ENCODE assay signal across 8 mouse cellular contexts in genomic region chr11:116198132-116198531, GRCm38 (mm10). TPM values are rescaled to one million over a fixed set of nuclear protein-coding genes. Genes with fewer than 3 reads are reported as not detected.
DNase-seq lines count a peak whose midpoint lies in the region; ATAC-seq and TF ChIP-seq lines count a peak whose summit lies in the region.

No protein-coding gene starts in this region.

- DNase-seq in lung, adult 2 months, result no peak
- no peak for DNase-seq in lung, postnatal 25 days (ENCODE audit: low spot score)
- no peak for DNase-seq in layer of hippocampus, adult 9-11 months
- DNase-seq in left cerebral cortex, postnatal 4 days, result no peak

- no peaks in the 10 kb centered on the region for H3K27me3 ChIP-seq in embryonic facial prominence, embryonic 13.5 days
- H3K27me3 ChIP-seq in intestine, embryonic 16.5 days (replicated peaks; ENCODE audit: control insufficient read depth, insufficient read depth, low read length), result no peaks in the 10 kb centered on the region
- H3K27me3 ChIP-seq in neural tube, embryonic 14.5 days (ENCODE audit: control insufficient read depth, insufficient read depth, low read length), result no peaks in the 10 kb centered on the region

- peaks cover 16% of the 10 kb centered on the region for H3K4me1 ChIP-seq in lung, adult 2 months (ENCODE audit: control insufficient read depth, insufficient read depth, low read length)
- H3K4me1 ChIP-seq in embryonic facial prominence, embryonic 13.5 days, result peaks cover 9% of the 10 kb centered on the region
- H3K4me1 ChIP-seq in intestine, embryonic 16.5 days (ENCODE audit: control insufficient read depth, insufficient read depth, low read length), result peaks cover 14% of the 10 kb centered on the region; the same call in 1 of the 2 replicates
- H3K4me1 ChIP-seq in neural tube, embryonic 14.5 days (ENCODE audit: control insufficient read depth, insufficient read depth, low read length), result peaks cover 14% of the 10 kb centered on the region

- TF ChIP-seq POLR2A in lung, adult 2 months (IDR thresholded peaks at IDR 0.05; ENCODE audit: borderline replicate concordance, extremely low read depth, low read depth, low read length), result no peak

- peak overlapping the region; percentile 71 for H3K4me2 ChIP-seq in embryonic facial prominence, embryonic 13.5 days
- H3K4me2 ChIP-seq in intestine, embryonic 16.5 days (ENCODE audit: low read depth, low read length), result peak overlapping the region; percentile 61
- H3K4me2 ChIP-seq in neural tube, embryonic 14.5 days (ENCODE audit: low read depth, low read length), result peak overlapping the region; percentile 63

- ATAC-seq in embryonic facial prominence, embryonic 13.5 days (ENCODE audit: insufficient number of reproducible peaks, insufficient read depth, low FRiP score, low TSS enrichment, low read depth), result no peak
- ATAC-seq in intestine, embryonic 16.5 days, result peak; percentile 0; the same call in 1 of the 2 replicates
- ATAC-seq in neural tube, embryonic 14.5 days (ENCODE audit: low read depth), result peak; percentile 8
- no peak for ATAC-seq in activated CD4-positive, CD25-positive, alpha-beta regulatory T cell, adult 4 months

- intact Hi-C loops in left cerebral cortex, postnatal 4 days (cut with DNase I), result no loop called here

- no peaks in the 10 kb centered on the region for H3K9me3 ChIP-seq in embryonic facial prominence, embryonic 13.5 days
- H3K9me3 ChIP-seq in intestine, embryonic 16.5 days (ENCODE audit: control insufficient read depth, low read length), result no peaks in the 10 kb centered on the region
- no peaks in the 10 kb centered on the region for H3K9me3 ChIP-seq in neural tube, embryonic 14.5 days (ENCODE audit: control insufficient read depth, low read length)

- TF ChIP-seq CTCF in lung, adult 2 months (IDR thresholded peaks at IDR 0.05; ENCODE audit: insufficient read depth, low read length), result no peak

- H3K9ac ChIP-seq in embryonic facial prominence, embryonic 13.5 days, result peak overlapping the region; percentile 88
- H3K9ac ChIP-seq in intestine, embryonic 16.5 days (ENCODE audit: low read depth, low read length), result peak overlapping the region; percentile 94
- H3K9ac ChIP-seq in neural tube, embryonic 14.5 days (replicated peaks; ENCODE audit: low read depth, low read length), result peak overlapping the region; percentile 85

- 16% methylated on average over 13 of the region's 13 CpGs for WGBS in lung, adult 2 months
- whole genome bisulfite sequencing in embryonic facial prominence, embryonic 13.5 days, result 24% methylated on average over 13 of the region's 13 CpGs
- 19% methylated on average over 13 of the region's 13 CpGs for WGBS in intestine, embryonic 16.5 days
- WGBS in neural tube, embryonic 14.5 days, result 26% methylated on average over 13 of the region's 13 CpGs

- peaks cover 13% of the 10 kb centered on the region; the same call in 1 of the 2 replicates for H3K36me3 ChIP-seq in embryonic facial prominence, embryonic 13.5 days
- no peaks in the 10 kb centered on the region for H3K36me3 ChIP-seq in intestine, embryonic 16.5 days (ENCODE audit: control insufficient read depth, insufficient read depth, low read length)
- no peaks in the 10 kb centered on the region for H3K36me3 ChIP-seq in neural tube, embryonic 14.5 days (ENCODE audit: control insufficient read depth, insufficient read depth, low read length)

- peak overlapping the region; percentile 87 for H3K4me3 ChIP-seq in lung, adult 2 months (replicated peaks; ENCODE audit: extremely low read depth, low read depth, low read length)
- peak overlapping the region; percentile 76 for H3K4me3 ChIP-seq in embryonic facial prominence, embryonic 13.5 days
- H3K4me3 ChIP-seq in intestine, embryonic 16.5 days (ENCODE audit: low read length), result peak overlapping the region; percentile 78
- H3K4me3 ChIP-seq in neural tube, embryonic 14.5 days (ENCODE audit: low read depth, low read length), result peak overlapping the region; percentile 79

- H3K27ac ChIP-seq in embryonic facial prominence, embryonic 13.5 days, result peak overlapping the region; percentile 93
- H3K27ac ChIP-seq in intestine, embryonic 16.5 days (ENCODE audit: low read length), result peak overlapping the region; percentile 88
- peak overlapping the region; percentile 97 for H3K27ac ChIP-seq in neural tube, embryonic 14.5 days (ENCODE audit: low read depth, low read length)

RNA-seq across cellular contexts. Expression of gene Ten1, which starts 0.5 kb away (rescaled TPM):
- 26.9 and 29.3 TPM in 2 replicates for polyA plus RNA-seq in lung, adult 2 months (2012; rRNA removed)
- 59.7 and 74.1 TPM in 2 replicates for polyA plus RNA-seq in embryonic facial prominence, embryonic 13.5 days (2015; fragmentation: Nextera tagmentation; extraction: Ambion mirVana)
- 106 and 115 TPM in 2 replicates for polyA plus RNA-seq in intestine, embryonic 16.5 days (2015; fragmentation: Nextera tagmentation; extraction: Ambion mirVana)
- 82.0 and 96.1 TPM in 2 replicates for polyA plus RNA-seq in neural tube, embryonic 14.5 days (2014; fragmentation: Nextera tagmentation; extraction: Ambion mirVana)
- polyA plus RNA-seq in activated CD4-positive, CD25-positive, alpha-beta regulatory T cell, adult 4 months (2017; shearing (Covaris generic)), result 10 to 100 TPM; 56.1 to 77.2 TPM
- total RNA-seq in left cerebral cortex, postnatal 4 days (2021), result 10 to 100 TPM; 39.5 to 39.9 TPM

RNA-seq across cellular contexts. Expression of gene Acox1, which starts 0.7 kb away (rescaled TPM):
- 45.6 and 67.9 TPM in 2 replicates for polyA plus RNA-seq in lung, adult 2 months (2012; rRNA removed)
- 21.4 and 24.5 TPM in 2 replicates for polyA plus RNA-seq in embryonic facial prominence, embryonic 13.5 days (2015; fragmentation: Nextera tagmentation; extraction: Ambion mirVana)
- 85.5 and 104 TPM in 2 replicates for polyA plus RNA-seq in intestine, embryonic 16.5 days (2015; fragmentation: Nextera tagmentation; extraction: Ambion mirVana)
- polyA plus RNA-seq in neural tube, embryonic 14.5 days (2014; fragmentation: Nextera tagmentation; extraction: Ambion mirVana), result 65.6 and 78.5 TPM in 2 replicates
- 10 to 100 TPM; 10.0 to 11.7 TPM for polyA plus RNA-seq in activated CD4-positive, CD25-positive, alpha-beta regulatory T cell, adult 4 months (2017; shearing (Covaris generic))
- total RNA-seq in left cerebral cortex, postnatal 4 days (2021), result 10 to 100 TPM; 96.3 to 98.3 TPM

RNA-seq across cellular contexts. Expression of gene Fbf1, which starts 30.2 kb away (rescaled TPM):
- polyA plus RNA-seq in lung, adult 2 months (2012; rRNA removed), result 26.5 and 35.5 TPM in 2 replicates
- polyA plus RNA-seq in embryonic facial prominence, embryonic 13.5 days (2015; fragmentation: Nextera tagmentation; extraction: Ambion mirVana), result 49.5 and 60.3 TPM in 2 replicates
- 15.4 and 16.9 TPM in 2 replicates for polyA plus RNA-seq in intestine, embryonic 16.5 days (2015; fragmentation: Nextera tagmentation; extraction: Ambion mirVana)
- polyA plus RNA-seq in neural tube, embryonic 14.5 days (2014; fragmentation: Nextera tagmentation; extraction: Ambion mirVana), result 42.2 and 42.9 TPM in 2 replicates
- 1 to 10 TPM; 2.1 to 3.4 TPM for polyA plus RNA-seq in activated CD4-positive, CD25-positive, alpha-beta regulatory T cell, adult 4 months (2017; shearing (Covaris generic))
- 100 to 1,000 TPM; 126 to 130 TPM for total RNA-seq in left cerebral cortex, postnatal 4 days (2021)

RNA-seq across cellular contexts. Expression of gene Evpl, which starts 39.7 kb away (rescaled TPM):
- polyA plus RNA-seq in lung, adult 2 months (2012; rRNA removed), result 3.6 and 16.8 TPM in 2 replicates
- polyA plus RNA-seq in embryonic facial prominence, embryonic 13.5 days (2015; fragmentation: Nextera tagmentation; extraction: Ambion mirVana), result 4.8 and 5.1 TPM in 2 replicates
- 1.9 and 2.5 TPM in 2 replicates for polyA plus RNA-seq in intestine, embryonic 16.5 days (2015; fragmentation: Nextera tagmentation; extraction: Ambion mirVana)
- polyA plus RNA-seq in neural tube, embryonic 14.5 days (2014; fragmentation: Nextera tagmentation; extraction: Ambion mirVana), result 0.53 and 0.62 TPM in 2 replicates
- polyA plus RNA-seq in activated CD4-positive, CD25-positive, alpha-beta regulatory T cell, adult 4 months (2017; shearing (Covaris generic)), result not detected
- total RNA-seq in left cerebral cortex, postnatal 4 days (2021), result under 1 TPM; 0.66 to 0.85 TPM

RNA-seq across cellular contexts. Expression of gene Mrpl38, which starts 59.5 kb away (rescaled TPM):
- polyA plus RNA-seq in lung, adult 2 months (2012; rRNA removed), result 32.9 and 41.3 TPM in 2 replicates
- polyA plus RNA-seq in embryonic facial prominence, embryonic 13.5 days (2015; fragmentation: Nextera tagmentation; extraction: Ambion mirVana), result 75.2 and 80.0 TPM in 2 replicates
- 104 and 110 TPM in 2 replicates for polyA plus RNA-seq in intestine, embryonic 16.5 days (2015; fragmentation: Nextera tagmentation; extraction: Ambion mirVana)
- 81.5 and 91.0 TPM in 2 replicates for polyA plus RNA-seq in neural tube, embryonic 14.5 days (2014; fragmentation: Nextera tagmentation; extraction: Ambion mirVana)
- polyA plus RNA-seq in activated CD4-positive, CD25-positive, alpha-beta regulatory T cell, adult 4 months (2017; shearing (Covaris generic)), result 10 to 100 TPM; 17.9 to 25.8 TPM
- total RNA-seq in left cerebral cortex, postnatal 4 days (2021), result 10 to 100 TPM; 52.2 to 54.0 TPM

Comparison
In these comparisons a context has a peak if more than half of its experiments do, and no peak if none do; other contexts are left out.
1. ATAC-seq: peak in intestine, embryonic 16.5 days (single experiment) and neural tube, embryonic 14.5 days (single experiment); none in embryonic facial prominence, embryonic 13.5 days (single experiment) and activated CD4-positive, CD25-positive, alpha-beta regulatory T cell, adult 4 months (single experiment).
2. Peak in every context shown above with its lines, with median percentiles within 50 percentile points of each other: H3K4me3 ChIP-seq, H3K27ac ChIP-seq, H3K4me2 ChIP-seq and H3K9ac ChIP-seq.